Mouse (Mus musculus): ENCODE measurements around the gene Creg2. TPM values are rescaled to one million over a fixed set of nuclear protein-coding genes. Genes with fewer than 3 reads are reported as not detected.

Creg2 gene
- 5.3 and 5.4 TPM in 2 replicates for polyA plus RNA-seq (2012; rRNA removed)

GRCm38 (mm10) chr1:39651241-39651548 lies at the start of gene Creg2:
Gene Creg2, minus strand, starts transcription at chr1:39651474.

GRCm38 (mm10) chr1:39577253-39577705 lies 74.0 kb downstream of the Creg2 start, which contains the start of gene Rnf149:
Gene Rnf149, minus strand, starts transcription at chr1:39577405.

Other genes with a start within 250 kb of the Creg2 start
- 18.8 and 19.2 TPM in 2 replicates for gene Tbc1d8, start 172.7 kb downstream of the Creg2 start, polyA plus RNA-seq (2012; rRNA removed)
- gene Cnot11, start 116.5 kb downstream of the Creg2 start, polyA plus RNA-seq (2012; rRNA removed), result 20.4 and 20.7 TPM in 2 replicates
- gene Rnf149, start 74.1 kb downstream of the Creg2 start, polyA plus RNA-seq (2012; rRNA removed), result 20.0 and 22.2 TPM in 2 replicates
- 0.16 and 0.23 TPM in 2 replicates for gene Rfx8, start 69.5 kb upstream of the Creg2 start, polyA plus RNA-seq (2012; rRNA removed)
- not detected in 2 replicates for gene Gm3646, start 153.9 kb upstream of the Creg2 start, polyA plus RNA-seq (2012; rRNA removed)
- gene Map4k4, start 249.4 kb upstream of the Creg2 start, polyA plus RNA-seq (2012; rRNA removed), result 295 and 310 TPM in 2 replicates